Mouse (Mus musculus): ENCODE results near the gene Ifna1. TPM values are rescaled to one million over a fixed set of nuclear protein-coding genes. Genes with fewer than 3 reads are reported as not detected.
"Not testable (repeated sequence)": the region's sequence is repeated elsewhere in the genome, so short reads cannot be mapped to it uniquely, and the experiment has no call there.

Ifna1 gene
- total RNA-seq (2021), result not detected
- long read RNA-seq, experiment 1, result 0 reads
- long read RNA-seq, experiment 2, result 0 reads

DNA sequence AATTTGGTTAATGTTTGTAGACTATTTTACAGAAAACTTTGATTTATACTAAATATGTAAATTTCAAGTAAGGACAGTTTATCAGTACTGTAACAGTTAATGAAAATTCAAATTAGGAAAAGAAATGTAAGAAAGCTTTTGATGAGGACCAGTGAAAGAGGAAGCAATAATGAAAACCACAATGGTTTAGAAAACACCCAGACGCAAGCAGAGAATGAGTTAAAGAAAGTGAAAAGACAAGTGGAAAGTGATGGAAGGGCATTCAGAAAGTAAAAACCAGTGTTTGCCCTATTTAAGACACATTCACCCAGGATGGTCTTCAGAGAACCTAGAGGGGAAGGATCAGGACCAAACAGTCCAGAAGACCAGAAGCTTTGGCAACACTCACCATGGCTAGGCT, at the start of gene Ifna1:
TSS of gene Ifna1 (plus strand) at position 390 of the 400 bp plus-strand sequence.
- DNase-seq (ENCODE audit: low spot score in 2 of 2), result no peak

DNA sequence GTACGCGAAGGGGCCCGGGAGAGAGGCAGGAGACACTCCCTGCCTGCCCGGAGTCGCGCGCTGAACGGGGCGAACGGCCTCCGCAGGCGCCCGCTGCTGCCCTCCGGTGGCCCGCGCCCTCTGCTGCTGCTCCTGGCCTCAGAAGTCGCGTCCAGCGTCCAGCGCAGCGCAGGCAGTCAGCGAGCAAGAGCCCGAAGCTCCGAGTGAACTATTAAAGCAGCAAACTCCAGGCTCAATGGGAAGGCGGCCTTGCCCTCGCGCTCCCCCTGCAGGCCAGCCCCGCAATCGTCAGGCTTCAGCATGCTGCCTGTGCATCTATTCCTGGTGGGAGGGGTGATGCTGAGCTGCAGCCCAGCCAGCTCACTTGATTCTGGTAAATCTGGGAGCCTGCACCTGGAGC, 46.9 kb upstream of the Ifna1 start, which contains the start of gene Gm13287:
TSS of gene Gm13287 (plus strand) at position 301 of the 400 bp plus-strand sequence.
- DNase-seq (ENCODE audit: low spot score in 2 of 2), result not testable (repeated sequence)

GRCm38 (mm10) chr4:88805231-88805630, 44.7 kb upstream of the Ifna1 start, which contains the start of gene Gm13288:
Gene Gm13288 (plus strand): TSS chr4:88805531.
- DNase-seq (ENCODE audit: low spot score in 2 of 2), result not testable (repeated sequence)

DNA sequence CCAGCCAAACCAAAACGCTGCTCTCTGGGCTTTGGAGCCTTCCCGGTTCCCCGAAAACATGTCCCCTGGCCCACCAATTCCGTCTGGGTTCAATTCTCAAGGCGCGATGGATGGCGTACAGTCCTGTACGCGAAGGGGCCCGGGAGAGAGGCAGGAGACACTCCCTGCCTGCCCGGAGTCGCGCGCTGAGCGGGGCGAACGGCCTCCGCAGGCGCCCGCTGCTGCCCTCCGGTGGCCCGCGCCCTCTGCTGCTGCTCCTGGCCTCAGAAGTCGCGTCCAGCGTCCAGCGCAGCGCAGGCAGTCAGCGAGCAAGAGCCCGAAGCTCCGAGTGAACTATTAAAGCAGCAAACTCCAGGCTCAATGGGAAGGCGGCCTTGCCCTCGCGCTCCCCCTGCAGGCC, 44.1 kb upstream of the Ifna1 start:
- DNase-seq (ENCODE audit: low spot score in 2 of 2), result peak in 1 of 2 experiments; percentile 17

DNA sequence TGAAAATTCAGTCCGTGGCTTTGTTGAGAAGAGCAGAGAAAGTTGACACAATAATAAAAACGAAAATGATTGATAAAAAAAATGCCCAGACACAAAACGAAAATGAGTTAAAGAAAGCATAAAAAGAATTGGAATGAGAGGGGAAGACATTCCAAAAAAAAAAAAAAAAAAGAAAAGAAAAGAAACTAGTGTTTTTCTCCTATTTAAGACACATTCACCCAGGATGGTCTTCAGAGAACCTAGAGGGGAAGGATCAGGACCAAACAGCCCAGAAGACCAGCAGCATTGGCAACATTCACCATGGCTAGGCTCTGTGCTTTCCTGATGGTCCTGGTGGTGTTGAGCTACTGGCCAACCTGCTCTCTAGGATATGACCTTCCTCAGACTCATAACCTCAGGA, 34.0 kb upstream of the Ifna1 start, which contains the start of gene Ifna7:
TSS of gene Ifna7 (plus strand) at position 301 of the 400 bp plus-strand sequence.
- DNase-seq (ENCODE audit: low spot score in 2 of 2), result no peak

GRCm38 (mm10) chr4:88819659-88820058, 30.2 kb upstream of the Ifna1 start, which contains the start of gene Ifna11:
Gene Ifna11 (plus strand): TSS chr4:88819959.
- DNase-seq (ENCODE audit: low spot score in 2 of 2), result no peak

- no peak for DNase-seq (ENCODE audit: low spot score in 2 of 2)
These were observed 26.9 kb upstream of the Ifna1 start for GRCm38 (mm10) chr4:88822995-88823394.

GRCm38 (mm10) chr4:88827116-88827515, 22.8 kb upstream of the Ifna1 start, which contains the start of gene Ifna6:
Gene Ifna6 (plus strand): TSS chr4:88827416.
- DNase-seq (ENCODE audit: low spot score in 2 of 2), result not testable (repeated sequence)

DNA sequence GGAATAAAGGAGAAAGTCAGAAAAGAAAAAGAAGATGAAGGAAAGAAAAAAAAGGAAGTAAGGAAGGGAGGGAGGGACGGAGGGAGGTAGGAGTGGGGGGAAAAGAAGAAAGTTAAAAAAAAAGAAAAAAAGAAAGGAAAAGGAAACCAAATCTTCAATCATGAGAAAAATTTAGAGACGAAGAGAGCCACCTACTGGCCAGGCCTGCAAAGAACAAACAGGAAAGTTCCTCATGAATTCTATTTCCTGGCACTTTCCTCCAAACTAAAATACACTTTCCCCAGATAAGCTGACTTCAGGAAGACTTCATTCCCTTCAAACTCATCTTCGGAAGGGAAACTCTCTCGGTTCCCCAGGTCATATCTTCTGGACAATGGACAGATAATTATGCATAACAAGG, 19.4 kb upstream of the Ifna1 start:
- peak in 1 of 2 experiments; percentile 19 for DNase-seq (ENCODE audit: low spot score in 2 of 2)

- DNase-seq (ENCODE audit: low spot score in 2 of 2), result not testable (repeated sequence)
These were observed 14.7 kb upstream of the Ifna1 start, which contains the start of gene Ifna5 for GRCm38 (mm10) chr4:88835225-88835624. Gene Ifna5 (plus strand): TSS chr4:88835525.

DNA sequence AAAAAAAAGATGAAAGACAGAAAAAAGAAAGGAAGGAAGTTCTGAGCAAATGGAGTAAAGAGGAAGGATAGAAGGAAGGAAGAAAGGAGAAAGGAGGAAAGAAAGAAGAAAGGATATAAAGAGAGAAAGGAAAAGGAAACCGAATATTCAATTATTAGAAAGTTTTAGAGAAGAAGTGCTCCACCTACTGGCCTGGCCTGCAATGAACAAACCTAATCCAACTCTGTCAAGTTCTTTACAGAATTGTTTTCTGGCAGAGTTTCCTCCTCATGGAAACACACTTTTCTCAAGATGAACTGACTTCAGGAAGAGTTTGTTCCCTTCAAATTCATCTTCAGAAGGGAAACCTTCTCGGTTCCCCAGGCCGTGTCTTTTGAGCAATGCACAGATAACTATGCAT, 11.1 kb upstream of the Ifna1 start:
- DNase-seq (ENCODE audit: low spot score in 2 of 2), result no peak

GRCm38 (mm10) chr4:88840058-88840457, 9.8 kb upstream of the Ifna1 start:
- no peak for DNase-seq (ENCODE audit: low spot score in 2 of 2)

- no peak for DNase-seq (ENCODE audit: low spot score in 2 of 2)
These were observed 8.4 kb upstream of the Ifna1 start, which contains the start of gene Ifna4 for GRCm38 (mm10) chr4:88841438-88841911. Gene Ifna4 (plus strand): TSS chr4:88841861.

DNA sequence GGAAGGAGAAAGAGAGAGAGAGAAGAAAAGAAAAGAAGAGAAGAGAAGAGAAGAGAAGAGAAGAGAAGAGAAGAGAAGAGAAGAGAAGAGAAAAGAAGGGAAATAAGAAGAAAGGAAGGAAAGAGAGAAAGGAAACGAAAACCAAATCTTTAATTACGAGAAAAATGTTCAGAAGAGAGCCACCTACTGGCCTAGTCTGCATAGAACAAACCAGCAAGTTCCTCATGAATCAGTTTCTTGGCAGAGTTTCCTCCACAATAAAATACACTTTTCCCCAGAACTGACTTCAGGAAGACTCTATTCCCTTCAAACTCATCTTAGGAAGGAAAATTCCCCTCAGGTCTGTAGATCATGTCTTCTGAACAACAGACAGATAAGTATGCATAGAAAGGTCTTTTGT, 4.6 kb upstream of the Ifna1 start:
- no peak for DNase-seq (ENCODE audit: low spot score in 2 of 2)

DNA sequence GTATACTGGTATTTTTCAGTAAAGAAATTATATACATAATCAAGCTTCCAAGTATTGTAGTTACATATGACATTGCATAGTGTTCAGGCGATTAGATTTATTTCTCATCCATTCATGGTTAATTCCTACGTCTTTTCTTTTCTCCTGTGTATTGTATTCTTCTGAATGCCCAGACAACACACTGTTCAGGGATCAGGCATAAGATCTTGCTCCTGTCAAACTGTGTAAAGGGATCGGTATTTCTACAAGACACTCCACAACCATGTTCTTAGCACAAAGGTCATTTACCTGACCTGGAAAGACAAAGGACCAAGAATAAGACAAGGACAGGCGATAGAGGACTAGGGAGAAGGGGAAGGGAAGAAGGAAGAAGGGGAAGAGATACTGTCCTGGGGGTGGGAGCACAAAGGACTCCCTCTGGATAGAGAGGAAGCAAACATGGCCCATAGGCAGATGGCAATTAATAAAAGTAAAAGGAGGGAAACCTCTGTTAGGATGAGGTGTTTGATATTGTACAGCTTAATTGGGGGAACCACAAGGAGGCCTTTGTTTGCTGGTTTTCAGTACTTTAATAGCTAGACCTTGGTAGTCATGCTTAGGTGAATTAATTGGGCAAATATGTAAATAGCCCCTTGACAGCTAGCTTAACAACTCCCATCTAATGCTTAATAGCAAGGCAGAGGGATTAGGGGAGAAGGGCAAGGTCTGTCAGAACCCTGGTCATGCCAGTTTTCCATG, 1.3 kb downstream of the Ifna1 start:
- no peak for DNase-seq (ENCODE audit: low spot score in 2 of 2)

GRCm38 (mm10) chr4:88859214-88859613, 9.3 kb downstream of the Ifna1 start:
- no peak for DNase-seq (ENCODE audit: low spot score in 2 of 2)

GRCm38 (mm10) chr4:88863309-88863708, 13.4 kb downstream of the Ifna1 start:
- DNase-seq (ENCODE audit: low spot score in 2 of 2), result no peak

DNA sequence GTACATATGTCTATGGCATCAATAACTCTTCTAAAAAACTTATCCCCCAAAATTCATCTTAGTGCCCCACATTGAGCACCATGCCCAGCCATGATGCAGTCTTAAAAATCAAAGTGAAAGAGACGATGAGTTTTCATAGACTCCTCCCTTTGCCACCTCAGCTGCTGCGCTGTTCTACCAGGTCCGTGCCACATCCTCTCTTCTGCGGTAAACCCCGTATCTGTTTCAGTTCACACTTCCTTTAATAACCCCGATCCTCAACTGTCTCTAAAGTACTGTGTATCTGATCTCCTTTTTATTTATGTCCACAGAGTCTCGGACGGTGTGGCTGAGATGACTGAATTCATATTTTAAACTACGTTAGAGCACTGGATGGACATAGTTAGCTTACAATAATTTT, 14.7 kb downstream of the Ifna1 start:
- DNase-seq (ENCODE audit: low spot score in 2 of 2), result no peak

GRCm38 (mm10) chr4:88865011-88865569, 15.2 kb downstream of the Ifna1 start:
- no peak for DNase-seq (ENCODE audit: low spot score in 2 of 2)

GRCm38 (mm10) chr4:88867366-88867925, 17.6 kb downstream of the Ifna1 start:
- DNase-seq (ENCODE audit: low spot score in 2 of 2), result peak; percentile 23 to 66

Measured in gastrocnemius, postnatal 4 days (tissue).